Mouse (Mus musculus): ENCODE results near the gene Edem3. TPM values are rescaled to one million over a fixed set of nuclear protein-coding genes. Genes with fewer than 3 reads are reported as not detected.
"Not testable (repeated sequence)": the region's sequence is repeated elsewhere in the genome, so short reads cannot be mapped to it uniquely, and the experiment has no call there.

Gene Edem3
- total RNA-seq, 2 experiments from 2014 or later = 47.1 to 47.5 TPM

- intact Hi-C loops (cut with DNase I); DNase-seq: not testable (repeated sequence)
Measured at GRCm38 (mm10) chr1:151802795-151803194, 47.6 kb downstream of the Edem3 start.

DNA sequence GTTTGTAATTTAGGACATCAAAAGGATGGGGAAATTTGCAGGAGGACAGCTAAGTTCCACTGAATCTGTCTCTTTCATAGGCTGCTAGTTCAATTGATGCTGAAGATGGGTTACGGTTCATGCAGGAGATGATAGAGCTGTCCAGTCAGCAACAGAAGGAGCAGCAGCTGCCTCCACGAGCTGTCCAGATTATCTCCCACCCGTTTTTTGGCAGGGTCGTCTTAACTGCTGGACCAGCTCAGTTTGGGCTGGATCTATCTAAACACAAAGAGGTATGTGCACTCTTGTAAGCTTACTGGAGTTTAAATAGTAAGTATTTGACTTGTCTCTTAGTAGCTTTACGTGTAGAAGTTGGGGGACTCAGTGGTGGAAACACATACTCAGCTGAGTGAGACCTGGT lies 52.1 kb downstream of the Edem3 start:
- intact Hi-C loops (cut with DNase I) = no loop called here
- DNase-seq = no peak

DNA sequence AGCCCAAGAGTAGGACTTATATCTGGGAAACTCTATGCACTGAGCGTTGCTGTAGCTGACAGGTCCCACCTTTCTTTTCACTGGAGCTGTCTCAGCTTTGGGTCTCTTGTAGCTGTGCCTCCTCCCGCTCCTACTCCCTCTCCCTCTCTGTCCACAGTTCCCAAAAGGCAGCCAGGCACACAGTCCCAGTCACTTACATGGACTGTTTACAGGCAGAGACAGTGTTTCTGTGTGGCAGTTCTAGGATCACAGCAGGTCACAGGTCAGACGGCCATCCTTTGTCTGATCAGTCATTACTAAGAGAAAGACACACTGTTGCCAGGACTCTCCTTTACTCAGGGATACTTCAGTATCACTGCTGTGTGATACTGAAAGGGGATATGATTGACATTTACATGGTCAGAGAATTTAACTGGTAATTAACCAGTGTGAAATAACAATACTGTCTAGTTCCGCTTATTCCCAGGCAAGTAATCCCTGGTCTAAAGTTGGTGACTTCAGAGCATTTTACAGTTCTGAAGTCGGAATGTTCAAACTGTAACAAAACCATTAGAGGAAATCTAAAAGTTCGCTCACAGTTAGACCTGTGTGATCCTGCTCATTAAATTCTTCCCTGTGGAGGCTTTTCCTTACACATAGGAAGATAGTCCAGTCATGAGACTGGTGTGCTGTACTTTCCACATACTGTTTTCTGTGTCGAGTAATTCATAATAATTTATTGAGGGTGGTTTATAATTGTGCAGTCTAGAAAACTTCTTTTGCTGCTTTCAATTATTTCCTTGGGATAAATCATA lies 55.7 kb downstream of the Edem3 start:
- DNase-seq = no peak
- intact Hi-C loops (cut with DNase I) = no loop called here

GRCm38 (mm10) chr1:151811456-151811855 lies 56.3 kb downstream of the Edem3 start:
- intact Hi-C loops (cut with DNase I) = no loop called here
- DNase-seq = no peak

GRCm38 (mm10) chr1:151812004-151812712 lies 57.0 kb downstream of the Edem3 start:
- intact Hi-C loops (cut with DNase I) = no loop called here
- no peak for DNase-seq

GRCm38 (mm10) chr1:151816051-151816450 lies 60.9 kb downstream of the Edem3 start:
- DNase-seq = no peak
- intact Hi-C loops (cut with DNase I) = no loop called here

- intact Hi-C loops (cut with DNase I) = no loop called here
- DNase-seq = no peak
Measured at GRCm38 (mm10) chr1:151819190-151819589, 64.0 kb downstream of the Edem3 start.

GRCm38 (mm10) chr1:151820457-151820856 lies 65.3 kb downstream of the Edem3 start:
- intact Hi-C loops (cut with DNase I) = loop anchor here (2.0 kb wide), 1 partner anchor 548 kb away; no protein-coding TSS in a partner anchor
- peak; percentile 70 for DNase-seq

DNA sequence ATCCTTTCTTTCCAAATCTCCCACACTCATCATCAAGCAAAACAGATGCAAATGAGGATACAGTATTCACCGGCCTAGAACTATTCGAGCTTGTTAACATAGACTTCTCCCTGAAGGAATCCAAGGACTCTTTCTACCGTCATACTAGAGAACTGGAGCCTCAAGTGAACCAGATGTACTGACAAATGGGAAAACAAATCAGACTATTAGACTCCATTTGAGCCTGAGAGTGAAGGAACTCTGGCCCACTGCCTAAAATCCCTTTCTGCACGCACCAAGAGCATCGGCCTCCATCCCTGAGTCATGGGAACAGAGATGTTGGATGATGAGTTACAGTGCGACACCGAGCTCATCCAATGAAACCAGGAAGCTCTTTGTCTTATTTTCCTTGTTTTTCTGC lies 69.9 kb downstream of the Edem3 start:
- intact Hi-C loops (cut with DNase I) = loop anchor here (5.0 kb wide), 1 partner anchor 927 kb away; the partner anchor contains the start of gene Apobec4

DNA sequence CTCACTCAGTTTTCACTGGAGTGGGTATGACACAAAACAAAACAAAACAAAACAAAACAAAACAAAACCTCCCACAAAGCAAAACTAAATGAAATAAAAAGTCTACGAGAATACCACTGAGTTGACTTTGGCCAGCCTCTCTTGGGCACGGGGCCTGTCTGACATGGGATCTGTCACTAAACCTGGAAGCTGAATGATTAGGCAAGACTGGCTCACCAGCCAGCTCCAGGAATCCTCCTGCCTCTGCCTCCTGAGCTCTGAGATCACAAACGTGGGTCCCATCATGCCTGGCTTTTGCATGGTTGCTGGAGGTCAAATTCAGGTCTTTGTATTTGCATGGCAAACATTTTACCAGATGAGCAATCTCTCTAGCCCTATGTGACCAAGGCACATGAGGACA lies 76.6 kb downstream of the Edem3 start:
- no peak for DNase-seq
- intact Hi-C loops (cut with DNase I) = no loop called here

More for the DNA sequence above, 69.9 kb downstream of the Edem3 start:
- DNase-seq = no peak

DNA sequence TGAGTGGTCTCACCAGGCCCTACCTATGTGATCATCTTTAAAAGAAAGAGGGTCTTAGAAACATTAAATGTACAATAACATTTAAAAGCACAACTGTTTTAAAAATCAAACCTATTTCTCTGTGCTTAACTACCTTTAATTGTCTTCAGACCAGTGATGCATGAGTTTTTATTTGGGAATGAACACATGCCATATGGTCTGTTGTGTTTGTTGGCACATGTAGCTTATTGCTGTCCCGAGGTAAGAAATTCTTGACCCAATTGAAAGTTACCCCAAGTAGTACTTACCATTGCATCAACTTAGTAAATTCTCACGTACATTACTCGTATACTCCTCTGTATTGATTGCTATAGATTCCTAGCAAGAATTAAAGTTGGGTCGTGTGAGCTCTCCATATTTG lies 80.1 kb downstream of the Edem3 start:
- DNase-seq = no peak
- intact Hi-C loops (cut with DNase I) = no loop called here

- DNase-seq; intact Hi-C loops (cut with DNase I): not testable (repeated sequence)
Measured at GRCm38 (mm10) chr1:151840345-151840744, 85.2 kb downstream of the Edem3 start.

GRCm38 (mm10) chr1:151845252-151845832 lies 90.2 kb downstream of the Edem3 start:
- DNase-seq = no peak
- intact Hi-C loops (cut with DNase I) = no loop called here

DNA sequence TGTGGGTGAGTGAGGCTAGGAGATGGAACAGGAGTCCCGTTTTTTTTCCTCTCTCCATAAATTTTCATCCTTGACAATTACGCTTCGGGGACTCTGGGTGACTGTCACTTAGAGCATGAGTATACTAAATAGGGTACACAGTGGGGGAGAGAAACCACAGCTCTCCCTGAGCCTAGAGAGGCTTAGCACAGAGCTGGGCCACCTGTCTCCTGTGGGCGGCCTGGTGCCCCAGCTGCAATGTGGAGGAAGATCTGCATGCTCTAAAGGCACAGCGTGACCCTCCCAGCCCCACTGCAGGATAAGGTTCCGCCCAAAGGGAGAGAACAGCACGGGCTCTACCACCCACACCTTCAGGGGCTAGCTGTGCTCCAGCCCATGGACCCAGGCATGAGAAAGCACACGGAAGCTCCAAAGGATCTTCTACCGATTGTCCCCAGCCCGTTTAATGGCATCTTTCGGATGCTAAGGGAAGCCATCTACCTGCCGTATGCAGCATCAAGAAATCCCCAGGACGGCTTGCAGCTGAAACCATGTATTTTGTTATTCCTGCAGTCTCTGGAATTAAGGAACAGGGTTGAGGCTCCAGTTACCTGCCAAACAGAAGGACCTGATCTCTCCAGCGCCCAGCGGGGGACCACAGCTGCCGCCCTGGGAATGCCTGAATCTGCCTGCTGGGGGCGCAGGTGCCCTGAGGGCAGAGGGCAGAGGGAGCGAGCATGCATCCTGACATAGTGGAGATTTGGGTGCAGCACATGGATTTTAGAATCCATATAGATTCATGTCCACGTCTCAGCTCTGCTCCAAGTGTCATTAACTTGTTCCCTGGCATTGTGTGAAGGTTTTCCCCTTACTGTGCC lies 91.0 kb downstream of the Edem3 start:
- no peak for DNase-seq
- intact Hi-C loops (cut with DNase I) = no loop called here

DNA sequence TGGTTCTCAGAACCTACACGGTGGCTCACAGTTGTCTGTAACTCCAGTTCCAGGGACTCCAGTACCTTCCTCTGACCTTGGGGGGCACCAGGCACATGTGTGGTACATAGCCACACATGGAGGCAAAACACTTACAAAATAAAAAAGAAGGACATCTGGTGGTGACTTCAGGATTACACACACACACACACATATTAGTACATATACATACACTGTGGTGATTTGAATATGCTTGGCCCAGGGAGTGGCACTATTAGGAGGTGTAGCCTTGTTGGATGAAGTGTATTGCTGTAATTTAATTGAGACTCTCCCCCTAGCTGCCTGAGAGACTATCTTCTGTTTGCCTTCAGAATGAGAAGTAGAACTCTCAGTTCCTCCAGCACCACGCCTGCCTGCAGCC lies 93.1 kb downstream of the Edem3 start:
- no peak for DNase-seq
- intact Hi-C loops (cut with DNase I) = no loop called here

DNA sequence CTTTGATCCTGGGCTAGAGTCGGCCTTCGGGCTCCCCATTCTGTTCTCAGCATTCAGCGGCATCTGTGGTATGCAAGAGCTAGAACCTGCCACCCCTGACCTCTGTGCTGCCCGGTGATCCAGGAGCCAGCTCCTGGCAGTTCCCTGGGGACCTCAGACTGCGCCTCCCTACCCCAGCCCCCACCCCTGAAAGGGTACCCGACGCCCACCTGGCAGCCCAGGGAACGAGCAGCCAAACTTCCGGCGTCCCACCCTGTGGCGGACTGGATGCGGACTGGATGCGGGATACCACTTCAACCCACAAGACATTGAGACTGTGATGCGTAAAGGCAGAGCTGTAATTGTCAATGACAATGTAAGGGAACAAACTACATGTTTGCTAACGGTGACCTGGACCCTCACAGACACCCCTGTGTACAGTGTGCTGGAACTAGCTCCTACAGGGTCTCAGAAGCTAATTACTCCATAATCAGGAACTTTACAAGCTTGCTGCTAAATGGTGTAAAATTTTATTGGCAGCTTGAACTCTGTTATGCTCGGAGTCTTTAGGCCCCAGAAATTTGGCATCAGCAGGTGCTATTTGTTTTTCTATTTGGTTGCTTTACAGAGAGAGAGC lies 94.9 kb downstream of the Edem3 start:
- no peak for DNase-seq
- intact Hi-C loops (cut with DNase I) = loop anchor here (5.0 kb wide), 1 partner anchor 237 kb away; no protein-coding TSS in a partner anchor

DNA sequence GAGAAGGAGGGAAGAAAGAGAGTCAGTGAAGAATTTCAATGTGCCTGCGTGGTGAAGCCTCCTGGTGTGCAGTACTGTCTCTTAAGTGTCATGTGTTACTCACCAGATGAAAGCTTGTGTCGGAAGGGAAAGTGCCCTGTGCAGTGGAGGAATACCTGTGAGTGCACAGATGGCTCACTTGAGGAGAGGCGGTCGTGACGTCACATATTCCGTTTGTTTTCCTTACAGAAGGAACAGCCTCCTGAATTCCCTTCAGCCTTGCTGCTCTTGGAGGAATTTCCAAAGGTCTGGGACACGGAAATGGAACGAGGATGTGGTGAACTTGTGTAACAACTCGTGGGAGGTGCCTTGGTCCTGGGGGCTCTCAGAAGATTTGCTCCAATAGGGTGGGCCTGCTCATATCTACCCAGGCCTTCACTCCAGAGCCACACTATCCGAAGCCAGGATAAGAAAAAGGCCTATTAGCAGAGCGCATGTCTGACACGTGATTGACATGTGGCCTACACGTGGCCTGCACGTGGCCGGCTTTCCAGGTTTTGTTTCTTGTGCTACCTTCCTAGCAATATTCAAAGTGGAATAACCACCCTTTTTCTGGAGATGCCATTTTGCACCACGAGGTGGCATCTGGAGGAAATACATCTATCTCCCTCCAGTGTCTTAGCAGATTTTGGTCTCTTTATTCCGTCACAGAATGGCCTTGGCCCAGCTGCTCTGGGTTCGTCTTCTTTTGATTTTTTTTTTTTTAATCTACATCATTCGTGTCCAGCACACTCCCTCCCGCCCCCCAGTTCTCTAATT lies 96.1 kb downstream of the Edem3 start:
- intact Hi-C loops (cut with DNase I) = loop anchor here (5.0 kb wide), 1 partner anchor 236 kb away; no protein-coding TSS in a partner anchor
- DNase-seq = no peak

- no peak for DNase-seq
- intact Hi-C loops (cut with DNase I) = loop anchor here (5.0 kb wide), 1 partner anchor 235 kb away; no protein-coding TSS in a partner anchor
Measured at GRCm38 (mm10) chr1:151851976-151852375, 96.8 kb downstream of the Edem3 start.

GRCm38 (mm10) chr1:151855561-151855960 lies 100.4 kb downstream of the Edem3 start:
- no peak for DNase-seq
- intact Hi-C loops (cut with DNase I) = no loop called here
